Mouse (Mus musculus): ENCODE measurements around the gene Borcs5. TPM values are rescaled to one million over a fixed set of nuclear protein-coding genes. Genes with fewer than 3 reads are reported as not detected.

The Borcs5 gene
- total and polyA plus RNA-seq, 3 experiments: 10.2 to 16.4 (median 10.4) TPM

- DNase-seq (ENCODE audit: extremely low read depth): no peak
- dilution Hi-C loops (cut with MboI; ENCODE audit: extremely low pct_ligation_motif_present, extremely low pct_unique_long_range_greater_than_20kb, low sequenced_read_pairs): no loop called here
- Histone ChIP-seq H3K9ac (ENCODE audit: insufficient read depth, low read depth) (no peak overlapping the region), H3K36me3 (replicated peaks in 1 of 2; ENCODE audit: control insufficient read depth in 1 of 2, insufficient read depth in 1 of 2, low read length in 1 of 2) (no peaks in the 10 kb centered on the region), H3K4me3 (replicated peaks in 1 of 3; ENCODE audit: low read depth in 2 of 3, low read length in 2 of 3, poor library complexity in 1 of 3) (no peak overlapping the region), H3K4me2 (ENCODE audit: insufficient read depth, low read depth, poor library complexity, severe bottlenecking) (no peak overlapping the region), H3K27ac (ENCODE audit: insufficient read depth, low read depth) (no peak overlapping the region), H3K9me3 (replicated peaks; ENCODE audit: low read length) (no peaks in the 10 kb centered on the region), H3K27me3 (replicated peaks) (peaks cover 2% of the 10 kb centered on the region), H3K4me1 (ENCODE audit: control insufficient read depth in 1 of 2, insufficient read depth in 2 of 2) (no peaks in the 10 kb centered on the region), H3K79me2 (replicated peaks; ENCODE audit: control insufficient read depth, extremely low read depth, insufficient read depth, poor library complexity, severe bottlenecking) (no peaks in the 10 kb centered on the region)
- no peak for TF ChIP-seq MXI1 (IDR thresholded peaks at IDR 0.05; ENCODE audit: low read depth, low read length)
- TF ChIP-seq ELF1 (IDR thresholded peaks at IDR 0.05; ENCODE audit: low read depth, low read length): no peak
- no peak for TF ChIP-seq RAD21 (IDR thresholded peaks at IDR 0.05; ENCODE audit: low read depth, low read length)
- no peak for TF ChIP-seq NELFE (IDR thresholded peaks at IDR 0.05; ENCODE audit: low read depth, low read length)
- no peak for TF ChIP-seq GABPA (IDR thresholded peaks at IDR 0.05; ENCODE audit: insufficient replicate concordance, low read depth, low read length)
- TF ChIP-seq CHD1 (IDR thresholded peaks at IDR 0.05; ENCODE audit: low read depth, low read length): no peak
- no peak for TF ChIP-seq MAZ (IDR thresholded peaks at IDR 0.05; ENCODE audit: low read depth, low read length)
- no peak for TF ChIP-seq TBP (conservative IDR thresholded peaks at IDR 0.05; ENCODE audit: low read depth, low read length)
- no peak for TF ChIP-seq EP300 (IDR thresholded peaks at IDR 0.05; ENCODE audit: low read length)
- TF ChIP-seq MYC (IDR thresholded peaks at IDR 0.05; ENCODE audit: low read depth, low read length): no peak
- no peak for TF ChIP-seq POLR2A (IDR thresholded peaks at IDR 0.05; ENCODE audit: low read depth, low read length)
- TF ChIP-seq E2F4 (IDR thresholded peaks at IDR 0.05; ENCODE audit: insufficient replicate concordance, low read depth, low read length): no peak
- no peak for TF ChIP-seq MAX (IDR thresholded peaks at IDR 0.05; ENCODE audit: low read length)
- TF ChIP-seq USF2 (conservative IDR thresholded peaks at IDR 0.05; ENCODE audit: low read depth, low read length): no peak
- in situ Hi-C loops (cut with MboI; ENCODE audit: low pct_ligation_motif_present, low pct_unique_long_range_greater_than_20kb, low sequenced_read_pairs): loop anchor here (25.0 kb wide), 1 partner anchor 361 kb away; the partner anchor contains the start of gene Apold1
Measured at GRCm38 (mm10) chr6:134626564-134626963, 12.7 kb upstream of the Borcs5 start.

- no peak overlapping the region for H3K9ac ChIP-seq (ENCODE audit: insufficient read depth, low read depth)
- in situ Hi-C loops (cut with MboI; ENCODE audit: low pct_ligation_motif_present, low pct_unique_long_range_greater_than_20kb, low sequenced_read_pairs) (loop anchor here (25.0 kb wide), 1 partner anchor 357 kb away; the partner anchor contains the start of gene Apold1), dilution Hi-C loops (cut with MboI; ENCODE audit: extremely low pct_ligation_motif_present, extremely low pct_unique_long_range_greater_than_20kb, low sequenced_read_pairs) (no loop called here)
- no peak overlapping the region for H3K27ac ChIP-seq (ENCODE audit: insufficient read depth, low read depth)
- H3K27me3 ChIP-seq (replicated peaks): peaks cover 2% of the 10 kb centered on the region
- H3K36me3 ChIP-seq (replicated peaks in 1 of 2; ENCODE audit: control insufficient read depth in 1 of 2, insufficient read depth in 1 of 2, low read length in 1 of 2): no peaks in the 10 kb centered on the region
- DNase-seq (ENCODE audit: extremely low read depth): no peak
- no peak overlapping the region for H3K4me3 ChIP-seq (replicated peaks in 1 of 3; ENCODE audit: low read depth in 2 of 3, low read length in 2 of 3, poor library complexity in 1 of 3)
- H3K4me1 ChIP-seq (ENCODE audit: control insufficient read depth in 1 of 2, insufficient read depth in 2 of 2): peaks cover 0 to 5% of the 10 kb centered on the region in 2 experiments; a peak in 2 of 4 replicates
- no peaks in the 10 kb centered on the region for H3K9me3 ChIP-seq (replicated peaks; ENCODE audit: low read length)
- no peaks in the 10 kb centered on the region for H3K79me2 ChIP-seq (replicated peaks; ENCODE audit: control insufficient read depth, extremely low read depth, insufficient read depth, poor library complexity, severe bottlenecking)
- TF ChIP-seq JUN (IDR thresholded peaks at IDR 0.05; ENCODE audit: insufficient read depth, low read depth, low read length) (no peak), ETS1 (conservative IDR thresholded peaks at IDR 0.05; ENCODE audit: low read depth, low read length) (no peak), USF1 (IDR thresholded peaks at IDR 0.05; ENCODE audit: low read depth, low read length) (no peak), BHLHE40 (IDR thresholded peaks at IDR 0.05; ENCODE audit: low read depth, low read length) (no peak), NRF1 (IDR thresholded peaks at IDR 0.05; ENCODE audit: low read depth, low read length) (no peak), PAX5 (IDR thresholded peaks at IDR 0.05; ENCODE audit: low read length) (no peak), TCF12 (IDR thresholded peaks at IDR 0.05; ENCODE audit: low read depth, low read length) (no peak), MEF2A (IDR thresholded peaks at IDR 0.05; ENCODE audit: borderline replicate concordance, low read depth, low read length) (no peak), USF2 (conservative IDR thresholded peaks at IDR 0.05; ENCODE audit: low read depth, low read length) (no peak), ELF1 (IDR thresholded peaks at IDR 0.05; ENCODE audit: low read depth, low read length) (no peak), POLR2AphosphoS2 (IDR thresholded peaks at IDR 0.05; ENCODE audit: low read depth, low read length) (no peak), MAZ (IDR thresholded peaks at IDR 0.05; ENCODE audit: low read depth, low read length) (no peak), MAFK (IDR thresholded peaks at IDR 0.05; ENCODE audit: insufficient replicate concordance, low read length) (no peak), UBTF (IDR thresholded peaks at IDR 0.05; ENCODE audit: low read depth, low read length) (no peak), POLR2A (IDR thresholded peaks at IDR 0.05; ENCODE audit: low read depth, low read length) (no peak), SIN3A (IDR thresholded peaks at IDR 0.05; ENCODE audit: low read length) (no peak), RAD21 (IDR thresholded peaks at IDR 0.05; ENCODE audit: low read depth, low read length) (no peak), MAX (IDR thresholded peaks at IDR 0.05; ENCODE audit: low read length) (no peak)
- H3K4me2 ChIP-seq (ENCODE audit: insufficient read depth, low read depth, poor library complexity, severe bottlenecking): no peak overlapping the region
Measured at GRCm38 (mm10) chr6:134630447-134630846, 8.9 kb upstream of the Borcs5 start.
